In the genomic region with DNA sequence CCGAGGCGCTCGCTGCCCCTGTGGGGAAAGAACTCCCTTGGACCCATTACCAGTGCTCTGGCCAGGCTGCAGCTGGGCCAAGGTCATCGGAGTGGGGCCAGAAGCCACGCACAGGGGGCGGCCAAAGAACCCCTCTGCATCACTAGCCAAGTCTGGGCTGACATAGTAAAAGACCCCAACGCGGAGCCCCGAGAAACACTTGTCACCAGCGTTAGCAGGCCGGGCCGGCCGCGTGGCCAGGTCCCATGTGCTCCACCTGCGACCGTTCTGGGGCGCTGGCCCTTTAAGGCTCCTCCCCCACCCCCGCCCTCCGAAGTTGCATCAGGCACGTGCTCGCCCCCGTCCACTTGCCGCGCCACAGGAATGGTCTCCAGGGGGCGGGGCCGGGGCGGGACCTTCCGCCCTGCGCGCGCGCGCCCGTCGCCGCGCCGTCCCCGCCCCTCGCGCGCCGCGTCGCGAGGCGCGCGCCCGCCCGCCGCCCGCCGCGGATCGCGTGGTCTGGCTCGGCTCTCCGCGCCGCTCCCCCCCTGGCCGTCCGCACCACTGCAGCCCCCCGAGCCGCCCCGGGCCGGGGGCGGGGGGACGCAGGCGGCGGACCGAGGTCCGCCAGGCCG, we compare ENCODE assay signal across 8 mouse cellular contexts. TPM values are rescaled to one million over a fixed set of nuclear protein-coding genes. Genes with fewer than 3 reads are reported as not detected.
DNase-seq lines count a peak whose midpoint lies in the region; ATAC-seq lines count a peak whose summit lies in the region.

No protein-coding gene starts in this region.

- peak overlapping the region; percentile 97 for H3K9ac ChIP-seq in embryonic facial prominence, embryonic 13.5 days
- H3K9ac ChIP-seq in limb, embryonic 13.5 days: peak overlapping the region; percentile 98
- H3K9ac ChIP-seq in midbrain, embryonic 15.5 days: peak overlapping the region; percentile 84

- DNase-seq in 416B (ENCODE audit: low read depth): peak; percentile 94
- peak; percentile 62 to 71 for DNase-seq in adrenal gland, postnatal 4 days (ENCODE audit: low spot score in 2 of 2)
- DNase-seq in heart, adult 8-10 months (ENCODE audit: low spot score): peak; percentile 76
- DNase-seq in kidney, adult 8-10 months: peak; percentile 73 to 81
- DNase-seq in spleen, adult 18-20 months: peak; percentile 75

- H3K27ac ChIP-seq in embryonic facial prominence, embryonic 13.5 days: peak overlapping the region; percentile 90
- H3K27ac ChIP-seq in limb, embryonic 13.5 days: peak overlapping the region; percentile 86
- peak overlapping the region; percentile 92 for H3K27ac ChIP-seq in midbrain, embryonic 15.5 days

- no peaks in the 10 kb centered on the region for H3K9me3 ChIP-seq in embryonic facial prominence, embryonic 13.5 days
- H3K9me3 ChIP-seq in limb, embryonic 13.5 days: no peaks in the 10 kb centered on the region
- H3K9me3 ChIP-seq in midbrain, embryonic 15.5 days: no peaks in the 10 kb centered on the region

- peak overlapping the region; percentile 89 for H3K4me2 ChIP-seq in embryonic facial prominence, embryonic 13.5 days
- peak overlapping the region; percentile 89 for H3K4me2 ChIP-seq in limb, embryonic 13.5 days (replicated peaks)
- H3K4me2 ChIP-seq in midbrain, embryonic 15.5 days: peak overlapping the region; percentile 89

- no peaks in the 10 kb centered on the region for H3K36me3 ChIP-seq in embryonic facial prominence, embryonic 13.5 days
- no peaks in the 10 kb centered on the region for H3K36me3 ChIP-seq in limb, embryonic 13.5 days
- H3K36me3 ChIP-seq in midbrain, embryonic 15.5 days (replicated peaks): no peaks in the 10 kb centered on the region

- peak; percentile 81 for ATAC-seq in embryonic facial prominence, embryonic 13.5 days (ENCODE audit: insufficient number of reproducible peaks, insufficient read depth, low FRiP score, low TSS enrichment, low read depth)
- peak; percentile 92 for ATAC-seq in limb, embryonic 13.5 days (ENCODE audit: low FRiP score, low read depth)
- ATAC-seq in midbrain, embryonic 15.5 days (replicated peaks): peak; percentile 92

- H3K4me3 ChIP-seq in embryonic facial prominence, embryonic 13.5 days: peak overlapping the region; percentile 98
- peak overlapping the region; percentile 99 for H3K4me3 ChIP-seq in limb, embryonic 13.5 days
- H3K4me3 ChIP-seq in midbrain, embryonic 15.5 days: peak overlapping the region; percentile 94

- WGBS in embryonic facial prominence, embryonic 13.5 days: under 1% methylated on average over 49 of the region's 74 CpGs
- WGBS in limb, embryonic 13.5 days: under 1% methylated on average over 57 of the region's 74 CpGs
- WGBS in midbrain, embryonic 15.5 days: under 1% methylated on average over 50 of the region's 74 CpGs

- peaks cover 24% of the 10 kb centered on the region for H3K4me1 ChIP-seq in embryonic facial prominence, embryonic 13.5 days
- peaks cover 37% of the 10 kb centered on the region for H3K4me1 ChIP-seq in limb, embryonic 13.5 days
- H3K4me1 ChIP-seq in midbrain, embryonic 15.5 days: peaks cover 28% of the 10 kb centered on the region

- H3K27me3 ChIP-seq in embryonic facial prominence, embryonic 13.5 days: no peaks in the 10 kb centered on the region
- no peaks in the 10 kb centered on the region for H3K27me3 ChIP-seq in limb, embryonic 13.5 days
- no peaks in the 10 kb centered on the region for H3K27me3 ChIP-seq in midbrain, embryonic 15.5 days (replicated peaks)

RNA-seq across cellular contexts. Expression of gene Larp1, which starts 0.3 kb away (rescaled TPM):
- total RNA-seq in adrenal gland, postnatal 4 days (2021): 100 to 1,000 TPM; 103 to 106 TPM
- 18.6 and 18.9 TPM in 2 replicates for polyA plus RNA-seq in embryonic facial prominence, embryonic 13.5 days (2015; fragmentation: Nextera tagmentation; extraction: Ambion mirVana)
- total RNA-seq in heart, adult 8-10 months (2022): 10 to 100 TPM; 61.6 to 70.0 (median 65.1) TPM
- 17.7 and 18.2 TPM in 2 replicates for polyA plus RNA-seq in limb, embryonic 13.5 days (2015; fragmentation: Nextera tagmentation; extraction: Ambion mirVana)
- polyA plus RNA-seq in midbrain, embryonic 15.5 days (2015; fragmentation: Nextera tagmentation; extraction: Ambion mirVana): 22.1 and 22.8 TPM in 2 replicates

Comparison
In these comparisons a context has a peak if more than half of its experiments do, and no peak if none do; other contexts are left out.
1. Peak in every context shown above with its lines: DNase-seq, ATAC-seq, H3K4me3 ChIP-seq and H3K27ac ChIP-seq.